ENCODE assay signal across 12 mouse cellular contexts in the genomic region with DNA sequence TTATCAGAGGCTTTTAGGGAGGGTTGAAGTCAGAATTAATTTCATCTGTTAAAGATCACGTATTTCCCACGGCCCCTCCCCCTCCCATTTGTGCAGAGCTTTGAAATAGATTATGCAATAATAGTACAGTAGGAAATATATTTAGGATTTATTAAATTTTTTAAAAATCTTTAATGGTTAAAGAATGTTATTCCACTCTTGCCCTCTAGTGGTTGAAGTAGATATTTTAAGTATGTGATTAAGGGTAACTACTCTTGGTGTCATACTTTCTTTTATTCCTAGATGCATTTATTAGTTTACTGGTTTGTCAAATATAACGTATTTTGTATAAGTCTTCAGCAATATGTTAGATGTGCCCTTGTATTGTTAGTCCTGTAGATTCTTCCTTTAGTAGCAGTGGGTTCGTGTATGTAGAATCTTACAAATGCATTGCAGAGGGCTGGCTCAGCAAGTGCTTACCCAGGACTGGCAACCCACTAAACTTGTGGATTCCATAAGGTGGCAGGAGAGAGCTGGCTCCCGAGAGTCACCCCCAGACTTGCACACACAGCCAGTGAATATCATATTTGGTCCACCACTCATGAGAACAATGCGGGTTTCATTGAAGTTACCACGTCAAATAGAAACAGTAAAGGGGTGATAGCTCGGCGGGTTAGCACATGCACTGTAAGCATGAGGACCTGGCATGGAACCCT. TPM values are rescaled to one million over a fixed set of nuclear protein-coding genes. Genes with fewer than 3 reads are reported as not detected.
DNase-seq lines count a peak whose midpoint lies in the region; ATAC-seq and TF ChIP-seq lines count a peak whose summit lies in the region.
"Had no signal": no experiment of that assay in that cellular context is flagged by ENCODE, and none has a peak within 500 bp of the region (broad histone marks: within the 10 kb centered on the region; RNA-seq: fewer than 3 reads in every experiment).

No protein-coding gene starts in this region.

- H3K9ac ChIP-seq in liver, embryonic 14.5 days (replicated peaks): no peak overlapping the region
- no peak overlapping the region for H3K9ac ChIP-seq in liver, embryonic 11.5 days (ENCODE audit: low read depth, low read length)
- no peak overlapping the region for H3K9ac ChIP-seq in CH12.LX (ENCODE audit: insufficient read depth, low read depth)
- H3K9ac ChIP-seq: heart, embryonic 13.5 days; liver, embryonic 13.5 days; neural tube, embryonic 15.5 days had no signal

- 0 out of 2 replicates have a peak, but pooled peaks have one; percentile 15 for ATAC-seq in frontal cortex, adult (ENCODE audit: low TSS enrichment)
- ATAC-seq in liver, embryonic 14.5 days (ENCODE audit: insufficient read depth): no peak
- no peak for ATAC-seq in liver, embryonic 11.5 days (replicated peaks; ENCODE audit: low FRiP score)

- H3K79me2 ChIP-seq in CH12.LX (replicated peaks; ENCODE audit: control insufficient read depth, extremely low read depth, insufficient read depth, poor library complexity, severe bottlenecking): no peaks in the 10 kb centered on the region

- TF ChIP-seq CTCF in liver, embryonic 14.5 days (IDR thresholded peaks at IDR 0.05; ENCODE audit: low read depth): 0 out of 2 replicates have a peak, but pooled peaks have one; percentile 20
- peak in 1 of 2 experiments; percentile 50; a peak in 3 of 4 replicates for TF ChIP-seq CTCF in CH12.LX (conservative IDR thresholded peaks at IDR 0.05 in 1 of 2, IDR thresholded peaks at IDR 0.05 in 1 of 2; ENCODE audit: low read depth in 2 of 2, low read length in 2 of 2)

- TF ChIP-seq EP300 in liver, embryonic 14.5 days (IDR thresholded peaks at IDR 0.05; ENCODE audit: low read depth): no peak
- no peak for TF ChIP-seq EP300 in CH12.LX (IDR thresholded peaks at IDR 0.05; ENCODE audit: low read length)

- TF ChIP-seq RAD21 in CH12.LX (IDR thresholded peaks at IDR 0.05; ENCODE audit: low read depth, low read length): peak; percentile 23

- in situ Hi-C loops in CH12.LX (cut with MboI; ENCODE audit: low pct_ligation_motif_present, low pct_unique_long_range_greater_than_20kb, low sequenced_read_pairs): loop anchor here (10.0 kb wide), 1 partner anchor 89 kb away; no protein-coding TSS in a partner anchor

- TF ChIP-seq POLR2A in CH12.LX (IDR thresholded peaks at IDR 0.05; ENCODE audit: low read depth, low read length): no peak

- no peak overlapping the region for H3K4me2 ChIP-seq in liver, embryonic 14.5 days (ENCODE audit: low read depth)
- no peak overlapping the region for H3K4me2 ChIP-seq in liver, embryonic 11.5 days
- no peak overlapping the region for H3K4me2 ChIP-seq in CH12.LX (ENCODE audit: insufficient read depth, low read depth, poor library complexity, severe bottlenecking)
- H3K4me2 ChIP-seq: heart, embryonic 13.5 days; liver, embryonic 13.5 days; midbrain, embryonic 11.5 days; neural tube, embryonic 15.5 days had no signal

- no peaks in the 10 kb centered on the region for H3K9me3 ChIP-seq in liver, embryonic 14.5 days (ENCODE audit: control insufficient read depth, low read length)
- H3K9me3 ChIP-seq in liver, embryonic 11.5 days (ENCODE audit: control insufficient read depth, low read length): no peaks in the 10 kb centered on the region
- no peaks in the 10 kb centered on the region for H3K9me3 ChIP-seq in CH12.LX (replicated peaks; ENCODE audit: low read length)
- H3K9me3 ChIP-seq: heart, embryonic 13.5 days; liver, embryonic 13.5 days; neural tube, embryonic 15.5 days had no signal

- H3K27me3 ChIP-seq in liver, embryonic 14.5 days (ENCODE audit: control insufficient read depth, insufficient read depth, low read length): no peaks in the 10 kb centered on the region
- H3K27me3 ChIP-seq in liver, embryonic 11.5 days (replicated peaks; ENCODE audit: control insufficient read depth, insufficient read depth, low read length): no peaks in the 10 kb centered on the region
- H3K27me3 ChIP-seq in CH12.LX (replicated peaks): no peaks in the 10 kb centered on the region
- H3K27me3 ChIP-seq: heart, embryonic 13.5 days; liver, embryonic 13.5 days; neural tube, embryonic 15.5 days had no signal

- H3K36me3 ChIP-seq in liver, embryonic 14.5 days (replicated peaks; ENCODE audit: control insufficient read depth, insufficient read depth, low read depth): no peaks in the 10 kb centered on the region
- no peaks in the 10 kb centered on the region for H3K36me3 ChIP-seq in liver, embryonic 11.5 days (ENCODE audit: control insufficient read depth, insufficient read depth, low read length)
- H3K36me3 ChIP-seq in CH12.LX (replicated peaks in 1 of 2; ENCODE audit: control insufficient read depth in 1 of 2, insufficient read depth in 1 of 2, low read length in 1 of 2): no peaks in the 10 kb centered on the region
- H3K36me3 ChIP-seq: heart, embryonic 13.5 days; liver, embryonic 13.5 days; neural tube, embryonic 15.5 days had no signal

- no peak for DNase-seq in frontal cortex, postnatal 36 days (ENCODE audit: low spot score in 2 of 2)
- no peak for DNase-seq in liver, embryonic 14.5 days (ENCODE audit: low read depth in 3 of 3, low spot score in 3 of 3)
- DNase-seq in liver, embryonic 11.5 days (ENCODE audit: low spot score): no peak
- no peak for DNase-seq in CH12.LX (ENCODE audit: extremely low read depth)
- DNase-seq in cerebellum, adult 9-10 months: peak; percentile 81
- DNase-seq in Muller cell, postnatal 12 days (ENCODE audit: inconsistent ontology term): no peak
- no peak for DNase-seq in embryo, embryonic 11 days
- DNase-seq: liver, embryonic 13.5 days had no signal

- no peak overlapping the region for H3K4me3 ChIP-seq in liver, embryonic 14.5 days (ENCODE audit: insufficient read depth in 1 of 2, low read depth in 2 of 2, low read length in 2 of 2)
- H3K4me3 ChIP-seq in liver, embryonic 11.5 days (ENCODE audit: low read depth, low read length): no peak overlapping the region
- no peak overlapping the region for H3K4me3 ChIP-seq in CH12.LX (replicated peaks in 1 of 3; ENCODE audit: low read depth in 2 of 3, low read length in 2 of 3, poor library complexity in 1 of 3)
- H3K4me3 ChIP-seq: heart, embryonic 13.5 days; liver, embryonic 13.5 days; neural tube, embryonic 15.5 days had no signal

- H3K27ac ChIP-seq in liver, embryonic 14.5 days: no peak overlapping the region
- H3K27ac ChIP-seq in liver, embryonic 11.5 days (ENCODE audit: low read depth, low read length): no peak overlapping the region
- H3K27ac ChIP-seq in CH12.LX (ENCODE audit: insufficient read depth, low read depth): no peak overlapping the region
- H3K27ac ChIP-seq: heart, embryonic 13.5 days; liver, embryonic 13.5 days; neural tube, embryonic 15.5 days had no signal

- WGBS in liver, embryonic 14.5 days (ENCODE audit: insufficient replicate concordance): 62% methylated on average over 9 of the region's 9 CpGs
- WGBS in liver, embryonic 11.5 days: 84% methylated on average over 9 of the region's 9 CpGs

- H3K4me1 ChIP-seq in liver, embryonic 14.5 days (replicated peaks; ENCODE audit: control insufficient read depth in 2 of 2, insufficient read depth in 2 of 2, low read length in 1 of 2): no peaks in the 10 kb centered on the region
- H3K4me1 ChIP-seq in liver, embryonic 11.5 days (replicated peaks; ENCODE audit: control insufficient read depth, insufficient read depth, low read length): no peaks in the 10 kb centered on the region
- peaks cover 2 to 21% of the 10 kb centered on the region in 2 experiments; a peak in 3 of 4 replicates for H3K4me1 ChIP-seq in CH12.LX (ENCODE audit: control insufficient read depth in 1 of 2, insufficient read depth in 2 of 2)
- H3K4me1 ChIP-seq: liver, embryonic 13.5 days had no signal

- dilution Hi-C loops in CH12.LX (cut with MboI; ENCODE audit: extremely low pct_ligation_motif_present, extremely low pct_unique_long_range_greater_than_20kb, low sequenced_read_pairs): no loop called here

TF ChIP-seq in CH12.LX, 34 proteins besides CTCF, POLR2A, EP300 and RAD21:
- 0 out of 2 replicates have a peak, but pooled peaks have one; percentile 8 for TF ChIP-seq MAFK (IDR thresholded peaks at IDR 0.05; ENCODE audit: insufficient replicate concordance, low read length)
- no peak for TF ChIP-seq MXI1 (IDR thresholded peaks at IDR 0.05; ENCODE audit: low read depth, low read length)
- TF ChIP-seq SMC3 (IDR thresholded peaks at IDR 0.05; ENCODE audit: low read depth, low read length): peak; percentile 28
- no peak for TF ChIP-seq CHD1 (IDR thresholded peaks at IDR 0.05; ENCODE audit: low read depth, low read length)
- no peak for TF ChIP-seq BHLHE40 (IDR thresholded peaks at IDR 0.05; ENCODE audit: low read depth, low read length)
- TF ChIP-seq IRF4 (IDR thresholded peaks at IDR 0.05; ENCODE audit: low read depth, low read length): 0 out of 2 replicates have a peak, but pooled peaks have one; percentile 12
- TF ChIP-seq JUND (conservative IDR thresholded peaks at IDR 0.05; ENCODE audit: low read depth, low read length): no peak
- no peak for TF ChIP-seq ZNF384 (IDR thresholded peaks at IDR 0.05; ENCODE audit: low read depth, low read length)
- no peak for TF ChIP-seq ZC3H11A (IDR thresholded peaks at IDR 0.05; ENCODE audit: low read depth, low read length)
- TF ChIP-seq MYC (IDR thresholded peaks at IDR 0.05; ENCODE audit: low read depth, low read length): no peak
- TF ChIP-seq TCF12 (IDR thresholded peaks at IDR 0.05; ENCODE audit: low read depth, low read length): no peak
- TF ChIP-seq USF1 (IDR thresholded peaks at IDR 0.05; ENCODE audit: low read depth, low read length): no peak
TF ChIP-seq in CH12.LX: peak in this region for 3.

RNA-seq across cellular contexts. Expression of a gene that starts 51.7 kb away (rescaled TPM):
- polyA plus RNA-seq in liver, embryonic 14.5 days (2012; rRNA removed): 4.4 and 6.0 TPM in 2 replicates
- polyA plus RNA-seq in liver, embryonic 14.5 days (2014; fragmentation: Nextera tagmentation; extraction: Ambion mirVana): 3.6 and 5.4 TPM in 2 replicates
- 28.6 and 30.7 TPM in 2 replicates for polyA plus RNA-seq in liver, embryonic 11.5 days (2014; fragmentation: Nextera tagmentation; extraction: Ambion mirVana)
- total RNA-seq in CH12.LX (2012; rRNA removed) (0.29 and 0.38 TPM in 2 replicates), CH12.LX (2014; rRNA removed) (0.12 TPM in 1 of 2 replicates, not detected in the other)
- polyA plus RNA-seq in CH12.LX (2012; ENCODE audit: insufficient read length, low read depth): 0.20 and 0.27 TPM in 2 replicates
